Mouse (Mus musculus) retina, postnatal 1 day (tissue): Measurements from ENCODE around the gene Saa1.
A peak's percentile ranks its signal among the peaks of the same experiment; 100 is the strongest.

Experiments used
- DNase-seq: peaks from one replicate; pipeline ENCODE4 v3.0.0-alpha.2; 2012

Saa1 gene

GRCm38 (mm10) chr7:46716897-46717296 is 25.9 kb downstream of the Saa1 start:
- no peak for DNase-seq

GRCm38 (mm10) chr7:46715600-46715999 is 27.2 kb downstream of the Saa1 start, which contains the start of gene Saa3:
Gene Saa3, minus strand, starts transcription at chr7:46715700.
- DNase-seq: no peak

GRCm38 (mm10) chr7:46714518-46714917 is 28.3 kb downstream of the Saa1 start:
- DNase-seq: peak; percentile 80

GRCm38 (mm10) chr7:46712250-46712649 is 30.5 kb downstream of the Saa1 start:
- DNase-seq: no peak

- DNase-seq: peak; percentile 95
Observed at GRCm38 (mm10) chr7:46710390-46710844, 32.4 kb downstream of the Saa1 start, which contains the start of gene Saal1. Gene Saal1, minus strand, starts transcription at chr7:46710680.

GRCm38 (mm10) chr7:46700521-46701025 is 42.2 kb downstream of the Saa1 start:
- DNase-seq: no peak

- DNase-seq: no peak
Observed at GRCm38 (mm10) chr7:46696754-46697153, 46.0 kb downstream of the Saa1 start.
